In genomic region chr5:122798557-122799378, GRCm38 (mm10) we compare ENCODE assay signal across 8 mouse cellular contexts. TPM values are rescaled to one million over a fixed set of nuclear protein-coding genes. Genes with fewer than 3 reads are reported as not detected.
DNase-seq lines count a peak whose midpoint lies in the region; ATAC-seq and TF ChIP-seq lines count a peak whose summit lies in the region.

No protein-coding gene starts in this region.

- H3K9me3 ChIP-seq in limb, embryonic 13.5 days = no peaks in the 10 kb centered on the region
- no peaks in the 10 kb centered on the region for H3K9me3 ChIP-seq in limb, embryonic 10.5 days (replicated peaks)

- no peak for DNase-seq in limb, embryonic 10.5 days (ENCODE audit: low spot score)
- DNase-seq in heart, postnatal 10 days = peak; percentile 84 to 85
- DNase-seq in layer of hippocampus, adult 2 months (ENCODE audit: low spot score in 2 of 2) = peak; percentile 81 to 84
- peak; percentile 61 for DNase-seq in lung, adult 2 months
- peak; percentile 85 for DNase-seq in right cerebral cortex, postnatal 14 days
- no peak for DNase-seq in thymus, postnatal 0 days (ENCODE audit: low spot score)

- no peak for TF ChIP-seq CTCF in layer of hippocampus, adult 2 months (conservative IDR thresholded peaks at IDR 0.05)
- no peak for TF ChIP-seq CTCF in lung, adult 2 months (IDR thresholded peaks at IDR 0.05; ENCODE audit: insufficient read depth, low read length)

- no peak; the same call in 1 of the 2 replicates for TF ChIP-seq POLR2A in lung, adult 2 months (IDR thresholded peaks at IDR 0.05; ENCODE audit: borderline replicate concordance, extremely low read depth, low read depth, low read length)

- H3K4me3 ChIP-seq in limb, embryonic 13.5 days = no peak overlapping the region
- no peak overlapping the region for H3K4me3 ChIP-seq in limb, embryonic 10.5 days
- no peak overlapping the region; the same call in 1 of the 2 replicates for H3K4me3 ChIP-seq in layer of hippocampus, adult 2 months
- H3K4me3 ChIP-seq in lung, adult 2 months (replicated peaks; ENCODE audit: extremely low read depth, low read depth, low read length) = no peak overlapping the region

- H3K4me2 ChIP-seq in limb, embryonic 13.5 days (replicated peaks) = no peak overlapping the region

- no peak overlapping the region for H3K9ac ChIP-seq in limb, embryonic 13.5 days

- no peaks in the 10 kb centered on the region for H3K27me3 ChIP-seq in limb, embryonic 13.5 days
- H3K27me3 ChIP-seq in limb, embryonic 10.5 days (ENCODE audit: low read depth, poor library complexity, severe bottlenecking) = no peaks in the 10 kb centered on the region

- H3K36me3 ChIP-seq in limb, embryonic 13.5 days = peaks cover 93% of the 10 kb centered on the region
- H3K36me3 ChIP-seq in limb, embryonic 10.5 days = peaks cover 98% of the 10 kb centered on the region

- peaks cover 8% of the 10 kb centered on the region; the same call in 1 of the 2 replicates for H3K4me1 ChIP-seq in limb, embryonic 13.5 days
- no peaks in the 10 kb centered on the region for H3K4me1 ChIP-seq in limb, embryonic 10.5 days
- H3K4me1 ChIP-seq in lung, adult 2 months (ENCODE audit: control insufficient read depth, insufficient read depth, low read length) = peaks cover 3% of the 10 kb centered on the region

- no peak overlapping the region; the same call in 1 of the 2 replicates for H3K27ac ChIP-seq in limb, embryonic 13.5 days
- H3K27ac ChIP-seq in limb, embryonic 10.5 days = no peak overlapping the region
- H3K27ac ChIP-seq in layer of hippocampus, adult 2 months = peak overlapping the region; percentile 91

- WGBS in limb, embryonic 13.5 days = 82% methylated on average over 17 of the region's 17 CpGs
- WGBS in limb, embryonic 10.5 days = 90% methylated on average over 17 of the region's 17 CpGs
- WGBS in lung, adult 2 months = 47% methylated on average over 17 of the region's 17 CpGs

- intact Hi-C loops in heart, postnatal 10 days (cut with DNase I) = no loop called here

- ATAC-seq in limb, embryonic 13.5 days (ENCODE audit: low FRiP score, low read depth) = peak; percentile 28; the same call in 1 of the 2 replicates
- peak; percentile 83 for ATAC-seq in common myeloid progenitor, adult 5-6 weeks (replicated peaks; ENCODE audit: low read depth, poor library complexity, severe bottlenecking)

RNA-seq across cellular contexts. Expression of gene Camkk2, which starts 19.6 kb away (rescaled TPM):
- 36.4 and 38.0 TPM in 2 replicates for polyA plus RNA-seq in limb, embryonic 13.5 days (2015; fragmentation: Nextera tagmentation; extraction: Ambion mirVana)
- polyA plus RNA-seq in limb, embryonic 10.5 days (2016; fragmentation: Nextera tagmentation; extraction: Ambion mirVana) = 29.3 and 30.0 TPM in 2 replicates
- total RNA-seq in common myeloid progenitor, adult 5-6 weeks (2017) = 20.8 and 42.9 TPM in 2 replicates
- total RNA-seq in heart, postnatal 10 days (2021) = 10 to 100 TPM; 15.6 to 16.5 TPM
- total RNA-seq in layer of hippocampus, adult 2 months (2021) = 100 to 1,000 TPM; 104 to 109 TPM
- 33.3 and 35.6 TPM in 2 replicates for polyA plus RNA-seq in lung, adult 2 months (2012; rRNA removed)
- 24.7 and 27.1 TPM in 2 replicates for polyA plus RNA-seq in thymus, postnatal 0 days (2015; fragmentation: Nextera tagmentation; extraction: Ambion mirVana)

RNA-seq across cellular contexts. Expression of gene Anapc5, which starts 22.4 kb away (rescaled TPM):
- polyA plus RNA-seq in limb, embryonic 13.5 days (2015; fragmentation: Nextera tagmentation; extraction: Ambion mirVana) = 463 and 482 TPM in 2 replicates
- polyA plus RNA-seq in limb, embryonic 10.5 days (2016; fragmentation: Nextera tagmentation; extraction: Ambion mirVana) = 489 and 505 TPM in 2 replicates
- total RNA-seq in common myeloid progenitor, adult 5-6 weeks (2017) = 344 and 345 TPM in 2 replicates
- total RNA-seq in heart, postnatal 10 days (2021) = 100 to 1,000 TPM; 215 to 217 TPM
- 100 to 1,000 TPM; 216 to 217 TPM for total RNA-seq in layer of hippocampus, adult 2 months (2021)
- 207 and 274 TPM in 2 replicates for polyA plus RNA-seq in lung, adult 2 months (2012; rRNA removed)
- polyA plus RNA-seq in thymus, postnatal 0 days (2015; fragmentation: Nextera tagmentation; extraction: Ambion mirVana) = 407 and 446 TPM in 2 replicates

RNA-seq across cellular contexts. Expression of gene Rnf34, which starts 51.1 kb away (rescaled TPM):
- 41.8 and 42.4 TPM in 2 replicates for polyA plus RNA-seq in limb, embryonic 13.5 days (2015; fragmentation: Nextera tagmentation; extraction: Ambion mirVana)
- polyA plus RNA-seq in limb, embryonic 10.5 days (2016; fragmentation: Nextera tagmentation; extraction: Ambion mirVana) = 42.4 and 49.4 TPM in 2 replicates
- total RNA-seq in common myeloid progenitor, adult 5-6 weeks (2017) = 15.3 and 23.0 TPM in 2 replicates
- total RNA-seq in heart, postnatal 10 days (2021) = 10 to 100 TPM; 26.8 to 32.9 TPM
- 10 to 100 TPM; 53.7 to 54.1 TPM for total RNA-seq in layer of hippocampus, adult 2 months (2021)
- polyA plus RNA-seq in lung, adult 2 months (2012; rRNA removed) = 7.8 and 9.6 TPM in 2 replicates
- 35.8 and 37.9 TPM in 2 replicates for polyA plus RNA-seq in thymus, postnatal 0 days (2015; fragmentation: Nextera tagmentation; extraction: Ambion mirVana)

Comparison
In these comparisons a context has a peak if more than half of its experiments do, and no peak if none do; other contexts are left out.
1. DNase-seq: peak in heart, postnatal 10 days (2 of 2), layer of hippocampus, adult 2 months (2 of 2), lung, adult 2 months (single experiment) and right cerebral cortex, postnatal 14 days (single experiment); none in limb, embryonic 10.5 days (single experiment) and thymus, postnatal 0 days (single experiment).